Mouse (Mus musculus): Measurements from ENCODE around the gene Prpf31. TPM values are rescaled to one million over a fixed set of nuclear protein-coding genes. Genes with fewer than 3 reads are reported as not detected.
A peak's percentile ranks its signal among the peaks of the same experiment; 100 is the strongest.

The Prpf31 gene
- 124 and 136 TPM in 2 replicates for polyA plus RNA-seq (2014; fragmentation: Nextera tagmentation; extraction: Ambion mirVana)

DNA sequence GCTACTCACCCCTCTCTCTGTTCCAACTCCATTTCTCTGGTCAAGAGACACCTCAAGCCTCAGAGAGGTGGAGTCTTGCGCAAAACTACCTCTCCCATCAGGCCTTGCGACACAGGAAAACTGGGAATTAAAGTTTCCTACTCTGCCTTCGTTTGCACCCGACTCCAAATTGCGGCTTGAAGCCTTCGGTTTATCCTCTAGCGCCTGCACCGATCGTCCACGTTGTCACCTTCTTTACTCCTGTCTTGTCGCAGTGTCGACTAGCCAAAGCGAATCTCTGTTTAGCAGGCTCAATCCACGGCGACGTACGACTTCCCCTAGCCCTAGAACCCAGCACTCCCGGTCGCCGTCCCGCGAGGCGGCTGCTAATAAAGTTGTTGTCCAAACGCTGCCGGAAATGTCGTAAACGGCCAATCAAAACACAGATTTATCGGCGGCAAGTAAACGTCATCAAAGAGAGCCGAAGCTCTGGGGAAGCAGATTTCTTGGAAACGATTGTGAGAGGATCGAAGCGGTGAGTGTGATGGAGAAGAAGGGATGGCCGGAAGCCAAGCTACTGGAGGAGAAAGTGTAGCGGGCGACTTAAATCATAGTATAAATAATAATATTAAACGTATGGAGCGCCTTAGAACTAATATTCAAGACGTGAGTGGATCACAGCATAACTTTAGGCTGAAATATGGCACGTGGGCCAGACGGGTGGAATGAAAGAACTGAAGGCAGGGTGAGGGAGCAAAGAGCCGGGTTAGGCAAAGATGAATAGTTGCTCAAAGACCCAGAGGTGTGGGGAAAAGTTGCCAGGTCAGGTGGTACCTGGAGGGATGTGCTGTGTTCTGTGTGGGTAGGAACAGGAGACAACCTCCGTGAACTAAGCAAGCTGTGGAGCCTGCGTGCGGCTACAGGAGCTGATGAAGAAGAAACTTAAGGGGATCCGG, at the start of gene Prpf31, which contains the start of gene Tfpt:
Gene Prpf31, plus strand, starts transcription at position 443 of the 935 bp plus-strand sequence.
Gene Tfpt, minus strand, starts transcription at position 387 of the 935 bp plus-strand sequence.
- Histone ChIP-seq H3K27me3 (ENCODE audit: control insufficient read depth, insufficient read depth, low read length) (no peaks in the 10 kb centered on the region), H3K9ac (ENCODE audit: low read depth, low read length) (peak within 1 kb of the TSS; percentile 79), H3K27ac (ENCODE audit: low read depth, low read length) (0 out of 2 replicates have a peak within 1 kb of the TSS, but pooled peaks have one; percentile 36), H3K4me2 (replicated peaks; ENCODE audit: low read depth, low read length) (peak within 1 kb of the TSS; percentile 59), H3K9me3 (ENCODE audit: control insufficient read depth, low read length) (no peaks in the 10 kb centered on the region), H3K36me3 (ENCODE audit: control insufficient read depth, insufficient read depth, low read length) (0 out of 2 replicates have a peak, but pooled peaks cover 6% of the 10 kb centered on the region), H3K4me3 (ENCODE audit: low read depth, low read length) (peak within 1 kb of the TSS; percentile 74), H3K4me1 (replicated peaks; ENCODE audit: control insufficient read depth, insufficient read depth, low read length) (no peaks in the 10 kb centered on the region)
- peak; percentile 92 for ATAC-seq (ENCODE audit: low FRiP score)
- peak; percentile 93 for DNase-seq (ENCODE audit: low spot score)
- WGBS, result 2% methylated on average over 47 of the region's 47 CpGs

DNA sequence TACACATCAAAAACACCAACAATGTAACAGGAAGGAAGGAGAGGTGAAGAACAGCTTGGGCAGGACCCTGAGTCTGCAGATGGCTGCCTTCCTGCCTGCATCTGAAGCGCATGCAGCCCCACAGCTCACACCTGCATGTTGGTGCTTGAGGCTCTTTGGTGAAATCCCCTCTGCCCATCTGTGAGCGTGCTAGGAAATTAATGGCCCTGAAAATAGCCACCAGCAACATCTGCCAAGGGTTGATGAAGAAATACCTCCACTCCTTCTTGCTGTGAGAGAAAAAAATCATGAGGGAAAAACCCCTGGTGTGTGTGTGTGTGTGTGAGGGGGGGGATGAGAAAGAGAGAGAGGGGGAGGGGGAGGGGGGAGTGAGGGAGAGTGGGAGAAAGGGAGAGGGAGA, 49.8 kb upstream of the Prpf31 start:
- Histone ChIP-seq H3K4me2 (replicated peaks; ENCODE audit: low read depth, low read length) (no peak overlapping the region), H3K27ac (ENCODE audit: low read depth, low read length) (no peak overlapping the region), H3K4me3 (ENCODE audit: low read depth, low read length) (no peak overlapping the region), H3K27me3 (ENCODE audit: control insufficient read depth, insufficient read depth, low read length) (no peaks in the 10 kb centered on the region), H3K4me1 (replicated peaks; ENCODE audit: control insufficient read depth, insufficient read depth, low read length) (no peaks in the 10 kb centered on the region), H3K36me3 (ENCODE audit: control insufficient read depth, insufficient read depth, low read length) (no peaks in the 10 kb centered on the region), H3K9me3 (ENCODE audit: control insufficient read depth, low read length) (no peaks in the 10 kb centered on the region), H3K9ac (ENCODE audit: low read depth, low read length) (no peak overlapping the region)
- DNase-seq (ENCODE audit: low spot score), result no peak
- ATAC-seq (ENCODE audit: low FRiP score), result no peak
- WGBS, result 85% methylated on average over 2 of the region's 2 CpGs

DNA sequence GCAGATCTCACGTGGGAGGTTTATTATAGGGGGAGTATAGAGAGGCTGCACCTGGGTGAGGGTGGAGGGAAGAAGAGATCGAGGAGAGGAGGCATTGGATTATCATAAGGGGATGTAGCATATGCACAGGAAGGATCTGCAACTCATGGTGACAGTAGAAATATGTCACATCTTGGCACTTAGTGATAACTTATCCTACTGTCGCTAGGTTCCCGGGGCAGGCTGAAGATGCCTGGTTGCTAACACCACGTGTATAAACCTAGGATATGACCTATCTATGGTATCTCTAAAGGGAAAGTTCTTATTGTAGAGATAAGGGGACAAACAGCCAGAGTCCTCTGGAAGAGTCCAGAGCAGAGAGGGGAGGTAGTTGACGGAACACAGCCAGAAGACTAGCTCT, 44.0 kb upstream of the Prpf31 start:
- no peaks in the 10 kb centered on the region for H3K9me3 ChIP-seq (ENCODE audit: control insufficient read depth, low read length)
- no peak overlapping the region for H3K4me3 ChIP-seq (ENCODE audit: low read depth, low read length)
- no peaks in the 10 kb centered on the region for H3K36me3 ChIP-seq (ENCODE audit: control insufficient read depth, insufficient read depth, low read length)
- no peaks in the 10 kb centered on the region for H3K27me3 ChIP-seq (ENCODE audit: control insufficient read depth, insufficient read depth, low read length)
- ATAC-seq (ENCODE audit: low FRiP score) (no peak), DNase-seq (ENCODE audit: low spot score) (no peak)
- no peak overlapping the region for H3K9ac ChIP-seq (ENCODE audit: low read depth, low read length)
- H3K27ac ChIP-seq (ENCODE audit: low read depth, low read length), result no peak overlapping the region
- no peaks in the 10 kb centered on the region for H3K4me1 ChIP-seq (replicated peaks; ENCODE audit: control insufficient read depth, insufficient read depth, low read length)
- H3K4me2 ChIP-seq (replicated peaks; ENCODE audit: low read depth, low read length), result no peak overlapping the region
- 12% methylated on average over 6 of the region's 6 CpGs for WGBS

DNA sequence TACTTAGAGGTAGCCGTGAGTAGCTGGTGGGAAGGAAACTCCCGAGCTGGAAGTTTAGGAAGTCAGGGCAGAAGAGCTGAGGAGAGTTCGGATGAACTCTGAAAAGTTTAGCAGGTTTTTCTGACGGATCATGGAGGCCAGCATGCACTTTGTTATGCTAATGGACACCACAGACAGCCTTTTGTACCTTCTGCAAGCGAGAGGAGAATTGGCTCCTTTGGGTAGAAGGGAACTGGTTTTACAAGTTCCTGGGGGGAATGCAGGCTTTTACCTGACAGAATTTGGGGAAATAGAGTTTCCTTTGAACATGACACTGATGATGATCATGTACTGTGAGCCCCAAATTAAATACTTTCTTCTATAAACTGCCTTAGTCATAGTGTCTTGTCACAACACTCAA, 43.5 kb upstream of the Prpf31 start:
- ATAC-seq (ENCODE audit: low FRiP score) (no peak), DNase-seq (ENCODE audit: low spot score) (peak; percentile 12)
- Histone ChIP-seq H3K27ac (ENCODE audit: low read depth, low read length) (no peak overlapping the region), H3K9me3 (ENCODE audit: control insufficient read depth, low read length) (no peaks in the 10 kb centered on the region), H3K4me1 (replicated peaks; ENCODE audit: control insufficient read depth, insufficient read depth, low read length) (no peaks in the 10 kb centered on the region), H3K9ac (ENCODE audit: low read depth, low read length) (no peak overlapping the region), H3K4me3 (ENCODE audit: low read depth, low read length) (no peak overlapping the region), H3K27me3 (ENCODE audit: control insufficient read depth, insufficient read depth, low read length) (no peaks in the 10 kb centered on the region), H3K36me3 (ENCODE audit: control insufficient read depth, insufficient read depth, low read length) (no peaks in the 10 kb centered on the region), H3K4me2 (replicated peaks; ENCODE audit: low read depth, low read length) (no peak overlapping the region)
- 3% methylated on average over 5 of the region's 5 CpGs for WGBS

DNA sequence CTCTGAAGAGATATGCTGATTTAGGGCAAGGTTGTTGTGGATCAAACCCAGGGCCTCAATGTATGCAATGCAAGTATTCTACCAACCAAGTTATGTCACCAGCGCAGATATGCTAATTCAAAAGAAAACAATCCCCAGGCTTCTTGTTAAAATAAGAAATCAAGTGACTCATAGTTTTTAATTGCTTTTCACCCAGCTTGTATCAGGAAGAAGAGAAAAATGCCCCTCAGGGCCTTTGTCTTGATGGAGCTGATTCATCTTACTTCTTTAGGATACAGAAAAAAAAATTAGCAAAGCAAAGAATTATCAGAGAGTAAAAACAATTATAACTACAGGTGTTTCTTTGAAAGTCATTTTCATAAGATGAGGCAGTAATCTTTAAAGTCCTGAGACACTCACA, 42.5 kb upstream of the Prpf31 start:
- DNase-seq (ENCODE audit: low spot score) (no peak), ATAC-seq (ENCODE audit: low FRiP score) (no peak)
- Histone ChIP-seq H3K27ac (ENCODE audit: low read depth, low read length) (no peak overlapping the region), H3K36me3 (ENCODE audit: control insufficient read depth, insufficient read depth, low read length) (no peaks in the 10 kb centered on the region), H3K4me1 (replicated peaks; ENCODE audit: control insufficient read depth, insufficient read depth, low read length) (no peaks in the 10 kb centered on the region), H3K27me3 (ENCODE audit: control insufficient read depth, insufficient read depth, low read length) (no peaks in the 10 kb centered on the region), H3K4me3 (ENCODE audit: low read depth, low read length) (no peak overlapping the region), H3K4me2 (replicated peaks; ENCODE audit: low read depth, low read length) (no peak overlapping the region), H3K9ac (ENCODE audit: low read depth, low read length) (no peak overlapping the region), H3K9me3 (ENCODE audit: control insufficient read depth, low read length) (no peaks in the 10 kb centered on the region)
- 76% methylated on average over 1 of the region's 1 CpGs for WGBS

DNA sequence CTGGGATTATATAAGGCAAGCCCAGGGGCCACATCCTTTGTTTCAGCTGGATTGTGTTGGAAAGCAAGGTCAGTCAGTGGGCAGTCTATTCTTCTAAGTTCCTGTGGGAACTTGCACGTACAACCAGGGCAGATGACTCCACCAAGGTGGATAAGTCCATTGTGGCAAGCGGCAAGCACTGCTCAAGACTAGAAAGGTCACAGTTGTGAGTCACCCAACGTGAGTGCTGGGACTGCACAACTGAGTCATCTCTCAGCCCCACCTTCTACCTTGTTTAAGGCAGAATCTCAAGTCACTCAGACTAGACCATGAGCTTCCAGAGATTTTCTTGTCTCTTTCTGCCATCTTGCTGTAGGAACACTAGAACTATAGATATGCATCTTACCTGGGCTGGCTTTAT, 39.2 kb upstream of the Prpf31 start:
- no peak for DNase-seq (ENCODE audit: low spot score)
- H3K4me1 ChIP-seq (replicated peaks; ENCODE audit: control insufficient read depth, insufficient read depth, low read length), result no peaks in the 10 kb centered on the region
- 78% methylated on average over 3 of the region's 3 CpGs for WGBS
- no peaks in the 10 kb centered on the region for H3K36me3 ChIP-seq (ENCODE audit: control insufficient read depth, insufficient read depth, low read length)
- ATAC-seq (ENCODE audit: low FRiP score), result no peak
- H3K4me3 ChIP-seq (ENCODE audit: low read depth, low read length), result no peak overlapping the region
- no peak overlapping the region for H3K9ac ChIP-seq (ENCODE audit: low read depth, low read length)
- no peaks in the 10 kb centered on the region for H3K27me3 ChIP-seq (ENCODE audit: control insufficient read depth, insufficient read depth, low read length)
- no peaks in the 10 kb centered on the region for H3K9me3 ChIP-seq (ENCODE audit: control insufficient read depth, low read length)
- no peak overlapping the region for H3K4me2 ChIP-seq (replicated peaks; ENCODE audit: low read depth, low read length)
- no peak overlapping the region for H3K27ac ChIP-seq (ENCODE audit: low read depth, low read length)

DNA sequence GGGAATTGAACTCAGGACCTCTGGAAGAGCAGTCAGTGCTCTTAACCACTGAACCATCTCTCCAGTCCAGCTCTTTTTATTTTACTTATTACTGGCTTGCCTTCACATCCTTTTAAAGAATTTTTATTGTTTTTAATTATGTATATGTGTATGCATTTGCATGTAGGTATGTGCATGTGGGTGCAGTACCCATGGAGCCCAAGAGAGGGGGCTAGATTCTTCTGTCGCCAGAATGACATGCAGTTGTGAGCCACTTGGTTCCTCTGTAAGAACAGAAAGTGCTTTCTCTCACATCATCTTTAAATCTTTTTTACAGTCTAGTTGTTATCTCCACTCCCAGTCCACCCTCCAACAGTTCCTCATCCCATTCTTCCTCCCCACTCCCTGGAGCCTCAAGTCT, 38.3 kb upstream of the Prpf31 start:
- Histone ChIP-seq H3K27me3 (ENCODE audit: control insufficient read depth, insufficient read depth, low read length) (no peaks in the 10 kb centered on the region), H3K4me3 (ENCODE audit: low read depth, low read length) (no peak overlapping the region), H3K36me3 (ENCODE audit: control insufficient read depth, insufficient read depth, low read length) (no peaks in the 10 kb centered on the region), H3K4me2 (replicated peaks; ENCODE audit: low read depth, low read length) (no peak overlapping the region), H3K27ac (ENCODE audit: low read depth, low read length) (no peak overlapping the region), H3K9me3 (ENCODE audit: control insufficient read depth, low read length) (no peaks in the 10 kb centered on the region), H3K9ac (ENCODE audit: low read depth, low read length) (no peak overlapping the region), H3K4me1 (replicated peaks; ENCODE audit: control insufficient read depth, insufficient read depth, low read length) (no peaks in the 10 kb centered on the region)
- 74% methylated on average over 1 of the region's 1 CpGs for WGBS
- ATAC-seq (ENCODE audit: low FRiP score), result no peak
- DNase-seq (ENCODE audit: low spot score), result no peak

DNA sequence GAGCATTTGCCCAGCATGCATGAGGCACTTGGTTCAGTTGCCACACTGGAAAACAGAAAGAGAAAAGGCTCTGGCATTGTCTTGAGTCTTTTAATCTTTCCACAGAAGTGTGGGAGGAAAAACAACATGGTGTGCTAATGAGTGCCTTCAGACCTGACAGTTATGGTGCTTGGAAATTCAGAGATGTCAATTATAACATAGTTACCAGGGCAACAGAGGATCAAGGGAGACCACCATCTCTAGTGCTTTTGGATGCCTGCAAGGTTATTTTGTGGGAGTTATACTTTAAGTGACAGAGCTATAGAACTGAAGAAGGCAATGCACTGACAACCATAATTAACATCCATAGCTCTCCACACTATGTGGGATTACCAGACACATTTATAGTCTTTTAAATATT, 35.9 kb upstream of the Prpf31 start:
- ATAC-seq (ENCODE audit: low FRiP score), result no peak
- DNase-seq (ENCODE audit: low spot score), result no peak

DNA sequence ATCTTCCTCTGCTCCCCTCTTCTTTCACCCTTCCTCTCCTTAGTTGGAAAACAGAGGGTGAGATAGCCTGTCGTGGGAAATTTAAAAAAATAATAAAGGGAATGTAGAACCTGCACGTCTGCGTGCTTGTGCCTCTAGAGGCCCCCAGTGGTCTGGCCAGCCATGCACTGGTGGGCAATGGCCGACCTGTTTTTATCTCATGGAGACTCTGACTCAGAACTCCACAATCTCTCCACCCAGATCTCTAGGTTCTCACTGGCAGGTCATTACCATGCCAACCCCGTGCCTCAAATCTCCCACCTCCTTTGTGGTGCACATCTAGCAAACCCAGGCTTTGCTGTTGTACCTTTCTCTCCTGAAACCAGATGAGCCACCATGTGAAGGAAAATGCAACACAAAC, 35.1 kb upstream of the Prpf31 start:
- DNase-seq (ENCODE audit: low spot score) (no peak), ATAC-seq (ENCODE audit: low FRiP score) (no peak)
- H3K4me2 ChIP-seq (replicated peaks; ENCODE audit: low read depth, low read length), result no peak overlapping the region
- WGBS, result 23% methylated on average over 5 of the region's 5 CpGs
- H3K4me3 ChIP-seq (ENCODE audit: low read depth, low read length), result no peak overlapping the region
- no peak overlapping the region for H3K27ac ChIP-seq (ENCODE audit: low read depth, low read length)
- no peaks in the 10 kb centered on the region for H3K9me3 ChIP-seq (ENCODE audit: control insufficient read depth, low read length)
- no peaks in the 10 kb centered on the region for H3K4me1 ChIP-seq (replicated peaks; ENCODE audit: control insufficient read depth, insufficient read depth, low read length)
- H3K9ac ChIP-seq (ENCODE audit: low read depth, low read length), result no peak overlapping the region
- no peaks in the 10 kb centered on the region for H3K36me3 ChIP-seq (ENCODE audit: control insufficient read depth, insufficient read depth, low read length)
- H3K27me3 ChIP-seq (ENCODE audit: control insufficient read depth, insufficient read depth, low read length), result no peaks in the 10 kb centered on the region

More for the DNA sequence above, 35.9 kb upstream of the Prpf31 start:
- no peaks in the 10 kb centered on the region for H3K36me3 ChIP-seq (ENCODE audit: control insufficient read depth, insufficient read depth, low read length)
- H3K27ac ChIP-seq (ENCODE audit: low read depth, low read length), result no peak overlapping the region
- H3K4me3 ChIP-seq (ENCODE audit: low read depth, low read length), result no peak overlapping the region
- H3K4me2 ChIP-seq (replicated peaks; ENCODE audit: low read depth, low read length), result no peak overlapping the region
- H3K9ac ChIP-seq (ENCODE audit: low read depth, low read length), result no peak overlapping the region
- no peaks in the 10 kb centered on the region for H3K9me3 ChIP-seq (ENCODE audit: control insufficient read depth, low read length)
- no peaks in the 10 kb centered on the region for H3K4me1 ChIP-seq (replicated peaks; ENCODE audit: control insufficient read depth, insufficient read depth, low read length)
- no peaks in the 10 kb centered on the region for H3K27me3 ChIP-seq (ENCODE audit: control insufficient read depth, insufficient read depth, low read length)
